Mouse (Mus musculus) megakaryocyte-erythroid progenitor cell, adult 5-6 weeks (primary cell): ENCODE measurements around the gene Ybx3. TPM values are rescaled to one million over a fixed set of nuclear protein-coding genes. Genes with fewer than 3 reads are reported as not detected.

Source experiments
- ATAC-seq: replicated peaks from 2 replicates; pipeline ENCODE4 v1.8.0; 2016; ENCODE audit warnings: mild to moderate bottlenecking, inconsistent platforms; ENCODE audit not compliant: severe bottlenecking, poor library complexity, low FRiP score, low TSS enrichment
- total RNA-seq, 2 experiments: library from RNA; stranded (forward) in 1 of 2; stranded (reverse) in 1 of 2; fragments of 200-1000, 215-1000 nt in 1 of 2; fragments of >200 nt in 1 of 2; fragmentation: Nextera tagmentation in 1 of 2; gene quantifications; 2 replicates each; pipeline ENCODE4 v1.2.3; 2014 to 2017

The Ybx3 gene
- total RNA-seq (2014; fragmentation: Nextera tagmentation) (620 and 624 TPM in 2 replicates), total RNA-seq (2017) (689 and 900 TPM in 2 replicates)

DNA sequence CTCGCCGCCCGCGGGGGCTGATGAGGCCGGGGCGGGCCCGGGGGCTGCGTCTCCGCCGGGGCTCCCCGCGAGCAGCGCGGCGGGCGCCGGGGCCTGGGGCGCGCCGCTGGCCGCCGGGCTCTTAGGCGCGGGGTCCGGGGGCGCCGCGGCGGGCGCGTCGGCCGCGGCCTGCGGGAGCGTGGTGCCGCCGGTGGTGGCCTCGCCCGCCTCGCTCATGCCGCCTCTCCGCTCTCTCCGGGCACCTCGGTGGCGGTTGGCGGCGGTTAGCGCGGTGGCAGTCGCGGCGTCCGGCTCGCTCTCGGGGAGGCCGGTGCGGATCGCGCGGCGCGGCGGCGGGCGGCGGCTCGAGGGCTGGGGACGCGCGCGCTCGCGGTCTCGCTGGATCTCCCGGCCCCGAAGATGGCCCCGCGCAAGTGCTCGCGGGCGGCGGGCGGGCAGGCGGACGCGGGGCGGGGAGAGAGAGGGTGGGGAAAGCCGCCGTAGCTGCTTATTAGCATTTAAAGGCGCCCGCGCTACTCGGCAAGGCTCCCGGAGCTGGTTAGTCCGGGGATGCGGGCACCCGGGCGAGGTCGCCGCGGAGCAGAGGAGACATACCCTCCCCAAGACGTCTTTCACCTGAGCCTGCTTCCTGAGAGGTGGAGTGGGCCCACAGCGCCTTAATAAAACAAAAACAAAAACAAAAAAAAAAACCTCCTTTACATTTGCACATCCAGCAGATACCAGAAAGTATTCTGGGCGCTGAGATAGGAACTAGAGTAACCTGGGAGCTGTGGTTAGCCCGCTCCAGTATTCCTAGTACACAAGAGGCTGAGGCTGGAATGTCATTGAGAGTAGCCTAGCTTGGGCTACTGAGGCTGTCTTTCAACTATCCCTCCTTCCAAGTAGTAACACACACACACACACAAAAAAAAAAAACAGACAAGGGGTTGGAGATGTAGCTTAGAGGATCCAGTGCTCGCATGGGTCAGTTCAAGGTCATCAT lies at the start of gene Ybx3:
Ybx3 (minus strand) TSS at position 437 of the 982 bp plus-strand sequence.
- ATAC-seq: peak; percentile 54

DNA sequence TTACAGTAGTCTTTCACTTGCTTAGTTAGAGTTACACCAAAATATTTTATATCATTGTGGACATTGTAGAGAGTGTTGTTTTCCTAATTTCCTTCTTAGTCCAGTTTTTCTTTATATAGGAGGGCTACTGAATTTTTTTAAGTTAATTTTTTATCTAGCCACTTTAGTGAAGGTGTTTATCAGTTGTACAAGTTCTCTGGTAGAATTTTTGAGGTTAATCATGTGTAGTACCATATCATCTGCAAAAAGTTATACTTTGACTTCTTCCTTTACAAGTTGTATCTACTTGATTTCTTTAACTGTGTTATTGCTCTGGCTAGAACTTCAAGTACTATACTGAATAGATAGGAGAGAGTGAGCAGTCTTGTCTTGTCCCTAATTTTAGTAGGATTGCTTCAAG lies 48.4 kb upstream of the Ybx3 start:
- no peak for ATAC-seq

DNA sequence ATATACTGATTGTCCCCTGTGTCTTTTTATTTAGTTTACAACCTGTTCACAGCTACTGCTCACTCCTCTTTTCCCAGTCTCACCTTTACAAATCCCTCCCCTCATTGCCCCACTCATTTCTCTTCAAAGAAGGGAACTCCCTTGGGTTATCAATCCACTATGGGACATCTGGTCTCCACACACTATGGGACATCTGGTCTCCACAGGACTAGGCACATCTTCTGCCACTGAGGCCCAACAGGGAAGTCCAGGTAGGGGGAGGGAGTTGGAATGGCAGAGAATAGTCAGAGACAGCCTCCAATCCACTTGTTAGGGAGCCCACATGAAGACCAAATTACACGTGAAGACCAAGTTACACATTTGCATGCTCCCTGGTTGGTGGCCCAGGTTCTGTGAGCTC lies 45.8 kb upstream of the Ybx3 start:
- peak; percentile 42 for ATAC-seq

DNA sequence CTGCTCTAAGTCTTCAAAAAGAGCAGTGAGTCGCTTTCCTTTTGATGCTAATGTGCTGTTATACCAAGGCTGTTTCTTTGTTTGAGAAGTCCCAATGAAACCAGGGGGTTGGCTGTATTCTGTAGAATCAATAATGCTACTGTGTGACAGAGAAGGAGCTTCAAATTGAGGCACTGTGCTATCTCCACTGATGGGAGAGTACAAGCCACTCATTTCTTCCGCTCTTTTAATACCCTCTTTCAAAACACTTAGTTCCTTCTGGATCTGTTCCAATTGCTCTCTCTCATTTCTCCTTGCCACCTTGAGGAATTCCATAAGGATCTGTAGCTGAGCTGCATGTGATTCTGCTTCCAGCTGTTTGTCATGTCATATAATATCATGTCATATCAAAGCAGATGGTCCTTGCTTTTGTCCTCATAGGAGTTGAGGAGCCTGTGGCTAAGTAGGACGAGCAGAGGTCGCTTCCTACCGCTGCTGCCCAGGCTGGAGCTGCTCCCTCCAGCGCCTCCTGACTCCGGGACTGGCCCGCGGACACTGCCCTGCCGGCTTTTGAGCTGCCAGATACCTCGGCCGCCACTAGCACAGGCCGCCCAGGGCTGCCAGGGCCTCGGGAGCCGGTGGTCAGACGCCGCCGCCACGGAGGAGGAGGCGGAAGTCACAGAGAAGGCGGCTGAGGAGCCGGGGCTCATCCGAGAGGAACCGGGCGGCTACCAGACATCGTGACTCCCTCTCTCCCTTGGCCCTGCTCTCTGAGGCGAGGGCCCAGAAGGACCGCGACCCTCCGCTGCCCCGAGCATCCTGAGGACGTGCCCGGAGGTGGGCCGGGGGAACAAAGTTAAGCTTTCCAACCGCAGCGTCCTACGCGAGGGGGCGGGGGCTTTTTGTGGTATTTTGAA lies 45.1 kb upstream of the Ybx3 start:
- ATAC-seq: peak; percentile 66

DNA sequence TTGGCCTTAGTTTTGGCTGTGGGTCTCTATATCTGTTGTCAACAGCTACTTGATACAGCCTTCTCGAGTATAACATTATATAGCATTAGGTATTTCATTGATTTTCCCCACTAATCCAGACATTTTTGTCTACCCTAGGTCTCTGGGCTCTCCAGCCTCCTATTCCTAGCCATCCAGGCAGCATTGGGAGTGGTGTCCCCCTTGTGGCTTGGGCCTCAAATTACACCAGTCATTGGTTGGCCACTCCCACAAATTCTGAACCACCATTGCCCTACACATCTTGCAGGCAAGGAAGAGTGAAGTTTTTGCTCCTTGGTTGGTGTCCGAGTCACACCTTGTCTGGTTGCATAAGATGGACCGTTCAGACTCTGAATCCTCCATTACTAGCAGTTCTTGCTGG lies 33.3 kb upstream of the Ybx3 start:
- ATAC-seq: peak; percentile 91

DNA sequence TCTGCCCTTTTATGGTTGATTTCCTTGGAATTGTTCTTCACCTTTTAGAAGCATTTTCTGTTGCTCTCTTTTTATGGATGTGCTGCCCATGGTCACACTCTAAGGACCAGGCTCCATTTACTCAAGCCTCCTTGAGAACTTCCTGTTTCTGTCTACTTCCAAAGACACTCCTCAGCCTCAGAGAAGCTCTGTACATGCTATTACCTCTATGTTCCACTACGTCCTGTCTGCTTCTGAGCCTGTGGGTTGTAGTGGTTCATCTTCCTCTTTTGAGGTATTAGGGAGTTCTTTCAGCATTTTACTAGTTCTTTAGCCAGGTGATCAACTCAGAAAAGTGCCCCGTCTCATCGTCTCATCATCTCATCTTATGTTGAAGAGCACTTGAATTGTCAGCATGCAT lies 31.3 kb upstream of the Ybx3 start:
- ATAC-seq: no peak

DNA sequence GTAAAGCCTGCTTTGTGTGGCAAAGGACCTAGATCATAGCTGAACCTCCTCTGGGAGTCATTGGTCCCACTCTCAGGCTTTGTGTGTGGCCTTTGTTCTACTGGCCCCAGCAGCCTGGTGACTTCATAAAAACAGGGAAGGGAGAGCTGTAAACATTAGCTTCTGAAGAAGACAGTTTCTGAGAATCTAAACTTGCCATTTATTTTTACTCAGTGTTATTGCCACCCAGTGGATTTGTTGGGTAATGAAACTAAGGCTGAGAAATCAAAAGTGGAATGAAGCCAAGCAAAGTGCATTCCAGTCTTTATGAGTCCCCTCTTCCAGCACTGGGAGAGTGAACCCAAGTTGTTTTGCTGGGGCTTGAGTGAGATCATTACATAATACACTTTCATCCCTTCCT lies 30.5 kb upstream of the Ybx3 start:
- ATAC-seq: peak; percentile 68

DNA sequence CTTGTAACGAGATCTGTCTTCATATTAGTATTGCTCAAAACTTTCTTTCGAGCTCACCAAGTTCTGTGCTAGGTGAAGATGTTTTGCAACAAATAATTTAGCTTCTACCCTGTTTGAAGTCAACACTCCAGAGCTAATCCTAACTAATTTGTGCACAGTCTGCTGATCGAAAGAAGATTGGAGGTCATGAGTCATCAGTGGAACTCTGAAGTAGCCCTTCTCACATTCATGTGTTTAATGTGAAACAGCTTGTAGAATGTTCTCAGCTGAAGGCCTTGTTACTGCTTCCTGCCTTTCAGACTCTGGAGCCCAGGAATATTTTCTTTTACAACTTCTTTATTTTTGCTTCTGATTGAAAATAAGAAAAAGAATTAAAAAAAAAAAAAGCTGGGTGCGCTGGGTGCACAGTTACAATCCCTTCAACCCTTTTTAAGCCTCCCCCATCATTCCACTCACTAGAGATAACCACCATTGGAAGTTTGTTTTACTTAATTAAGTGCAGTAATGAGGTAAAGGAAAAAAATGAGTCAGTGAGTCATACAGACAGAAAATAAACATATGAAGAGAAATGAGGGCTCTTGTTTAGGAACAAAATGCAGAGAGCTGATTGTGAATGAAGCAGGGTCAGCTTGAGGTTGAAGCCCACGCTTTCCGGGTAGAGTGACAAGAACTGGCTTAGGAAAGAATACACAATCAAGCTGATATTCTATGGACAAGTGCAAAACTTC lies 23.0 kb upstream of the Ybx3 start:
- no peak for ATAC-seq

DNA sequence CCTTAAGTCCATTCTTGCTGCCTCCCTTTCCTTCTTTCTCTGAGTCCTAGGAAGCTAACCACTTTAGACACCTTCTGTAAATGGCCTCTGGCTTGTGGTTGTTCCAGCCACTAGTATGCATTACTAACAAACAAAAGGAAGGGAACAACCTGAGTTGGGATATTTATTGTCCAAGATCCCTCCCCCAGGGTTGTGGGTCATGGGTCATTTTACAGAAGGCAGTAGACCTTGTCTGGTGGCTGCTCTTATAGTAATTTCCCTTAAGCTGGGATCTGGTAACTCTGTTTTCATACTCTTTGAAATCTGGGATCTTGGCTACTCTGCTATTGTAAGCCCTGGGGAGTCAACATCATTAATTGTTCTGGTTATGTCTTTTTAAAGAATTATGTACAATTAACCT lies 18.7 kb upstream of the Ybx3 start:
- no peak for ATAC-seq

DNA sequence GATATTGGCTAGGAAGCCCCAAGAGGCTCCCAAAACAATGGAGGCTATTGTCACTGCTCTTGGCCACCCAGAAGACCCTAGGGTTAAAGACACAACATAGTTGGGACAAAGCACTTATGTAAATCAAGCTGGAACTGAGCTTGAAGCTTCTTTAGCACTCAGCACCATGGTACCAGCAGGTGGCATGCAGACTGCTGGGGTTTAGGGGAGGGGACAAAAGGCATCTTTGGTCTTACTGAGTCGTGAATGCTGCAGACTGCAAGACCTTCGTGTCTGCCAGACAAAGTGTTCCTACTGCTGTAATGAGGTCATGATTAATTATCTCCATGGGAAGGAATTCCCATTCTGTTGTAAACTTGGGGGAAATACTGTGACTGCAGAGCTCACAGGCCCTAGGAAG lies 17.6 kb upstream of the Ybx3 start:
- ATAC-seq: no peak

DNA sequence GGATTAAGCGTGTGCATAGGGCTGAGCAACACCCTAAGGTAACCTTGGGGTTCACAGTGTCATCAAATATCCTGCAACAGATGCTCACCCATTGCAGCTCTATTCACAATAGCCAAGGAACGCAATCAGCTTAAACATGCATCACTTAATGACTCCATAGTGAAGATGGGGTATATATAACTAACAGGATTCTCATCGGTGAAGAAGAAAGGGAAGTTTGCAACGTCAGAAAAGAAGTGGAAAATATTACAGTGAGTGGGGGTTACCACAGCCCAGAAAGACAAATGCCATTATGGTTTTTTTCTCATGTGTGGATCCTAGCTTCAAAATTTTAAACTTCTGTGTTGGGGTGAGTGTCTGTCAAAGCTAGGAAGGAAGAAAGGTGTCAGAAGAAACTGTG lies 16.9 kb upstream of the Ybx3 start:
- 0 out of 2 replicates have a peak, but pooled peaks have one; percentile 5 for ATAC-seq

DNA sequence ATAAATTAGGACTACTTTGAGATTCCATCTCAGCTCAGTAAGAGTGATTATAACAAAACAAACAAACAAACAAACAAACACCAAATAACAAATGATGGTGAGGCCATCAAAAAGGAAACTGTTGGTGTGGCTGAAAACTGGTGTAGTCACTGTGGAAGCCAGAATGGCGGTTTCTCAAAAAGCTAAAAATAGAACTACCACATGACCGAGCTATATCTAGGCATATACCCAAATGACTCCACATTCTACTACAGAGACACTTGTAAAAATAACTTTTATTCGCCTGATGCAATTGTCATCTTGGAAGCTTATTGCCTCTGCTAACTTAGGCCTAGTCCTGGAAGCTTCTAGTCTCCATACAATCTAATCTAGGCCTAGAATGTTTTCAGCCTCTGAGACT lies 16.0 kb upstream of the Ybx3 start:
- ATAC-seq: peak; percentile 48

DNA sequence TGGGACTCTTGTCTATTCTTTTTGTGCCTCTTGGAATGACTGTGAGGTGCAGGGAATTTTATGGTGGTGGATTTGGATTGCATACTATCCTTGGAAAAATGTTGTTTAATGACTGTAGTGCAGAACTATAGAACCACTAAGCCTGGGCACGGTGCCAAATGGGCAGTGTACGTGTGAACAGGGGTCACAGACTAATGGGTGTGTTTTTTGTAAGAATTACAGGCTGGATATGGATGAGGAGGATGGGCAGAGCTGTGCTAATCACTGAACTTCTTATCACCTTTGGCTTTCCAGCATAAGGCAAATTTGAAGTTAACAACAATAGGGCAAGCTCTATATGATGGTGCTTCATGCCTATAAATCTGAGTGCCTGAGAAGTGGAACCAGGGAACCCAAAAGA lies 14.8 kb upstream of the Ybx3 start:
- ATAC-seq: peak; percentile 59

DNA sequence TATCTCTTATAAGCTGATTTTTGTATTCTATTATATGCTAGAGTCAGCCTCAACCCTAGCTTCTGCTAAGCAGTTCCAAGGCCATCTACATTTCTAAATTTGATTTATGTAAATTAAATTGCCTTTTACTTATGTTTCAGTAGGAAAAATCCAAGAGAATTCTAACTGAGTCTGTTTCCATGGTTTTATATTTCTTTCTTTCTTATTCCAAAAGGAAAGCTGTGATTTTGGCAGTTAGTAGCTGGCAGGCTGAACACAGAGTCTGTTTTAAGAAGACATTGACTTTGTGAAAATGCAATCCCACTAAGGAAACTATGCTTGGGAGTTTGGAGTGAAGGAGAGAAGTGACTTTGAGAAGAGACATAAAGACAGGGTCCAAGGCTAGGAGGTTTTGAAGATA lies 14.3 kb upstream of the Ybx3 start:
- ATAC-seq: no peak

DNA sequence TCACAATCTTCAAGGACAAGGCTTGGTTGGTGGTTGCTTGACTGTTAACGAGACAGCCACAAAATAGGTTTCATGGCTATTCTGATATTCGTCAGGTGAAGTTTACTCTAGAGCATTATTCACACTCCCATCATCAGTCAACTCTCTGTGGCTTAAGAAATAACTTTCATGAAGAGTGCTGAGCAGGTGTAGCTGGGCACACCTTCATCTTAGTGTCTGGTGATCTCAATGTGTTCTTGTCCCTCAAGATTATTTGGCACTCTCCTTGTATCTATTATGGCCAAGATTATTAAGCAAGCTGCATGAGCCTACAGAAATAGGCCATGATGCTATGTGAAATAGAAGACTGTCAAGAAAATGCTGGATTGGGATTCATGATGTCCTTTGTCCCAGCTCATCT lies 13.0 kb upstream of the Ybx3 start:
- ATAC-seq: no peak

DNA sequence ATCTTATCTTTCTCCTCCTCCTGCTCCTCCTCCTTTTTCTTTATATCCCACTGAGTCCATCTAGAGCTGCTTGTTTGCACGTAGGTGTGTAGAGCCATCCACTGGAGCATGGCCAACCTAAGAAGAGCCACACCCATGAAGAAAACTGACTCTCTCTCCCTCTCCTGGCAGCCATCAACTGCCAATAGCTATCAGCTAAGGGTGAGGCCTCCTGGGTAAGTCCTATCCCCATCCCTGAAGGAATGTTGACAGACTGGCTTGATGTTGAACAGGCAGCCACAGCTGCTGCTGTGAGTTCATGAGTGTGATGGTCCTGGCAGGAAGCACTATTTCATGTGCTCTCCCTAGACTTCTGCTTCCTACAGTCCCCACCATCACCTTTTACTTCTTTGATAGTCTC lies 8.4 kb upstream of the Ybx3 start:
- peak; percentile 78 for ATAC-seq

DNA sequence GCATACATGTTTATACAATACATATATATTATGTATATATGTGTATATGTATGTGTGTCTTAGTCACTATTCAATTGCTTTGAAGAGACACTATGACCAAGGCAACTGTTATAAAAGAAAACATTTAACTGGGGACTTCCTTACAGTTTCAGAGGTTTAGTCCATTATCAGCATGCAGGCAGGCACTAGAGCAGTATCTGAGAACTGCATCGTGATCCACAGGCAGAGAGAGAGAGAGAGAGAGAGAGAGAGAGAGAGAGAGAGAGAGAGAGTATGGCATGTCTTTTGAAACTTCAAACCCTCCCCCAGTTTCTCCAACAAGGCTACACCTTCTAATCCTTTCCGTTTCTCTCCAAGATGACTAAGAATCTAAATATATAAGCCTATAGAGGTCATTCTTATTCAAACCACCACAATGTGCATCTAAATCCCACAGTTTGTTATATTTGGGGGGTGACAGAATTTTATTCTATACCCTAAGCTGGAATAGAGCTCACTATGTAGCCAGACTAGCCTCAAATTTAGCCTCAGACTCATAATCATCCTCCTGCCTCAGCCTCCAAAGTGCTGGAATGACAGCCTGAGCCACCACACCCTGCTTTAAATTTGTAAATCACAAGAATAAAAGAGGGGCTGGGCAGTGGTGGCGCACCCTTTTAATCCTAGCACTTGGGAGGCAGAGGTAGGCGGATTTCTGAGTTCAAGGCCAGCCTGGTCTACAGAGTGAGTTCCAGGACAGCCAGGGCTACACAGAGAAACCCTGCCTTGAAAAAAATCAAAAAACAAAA lies 5.8 kb upstream of the Ybx3 start:
- ATAC-seq: peak; percentile 77

DNA sequence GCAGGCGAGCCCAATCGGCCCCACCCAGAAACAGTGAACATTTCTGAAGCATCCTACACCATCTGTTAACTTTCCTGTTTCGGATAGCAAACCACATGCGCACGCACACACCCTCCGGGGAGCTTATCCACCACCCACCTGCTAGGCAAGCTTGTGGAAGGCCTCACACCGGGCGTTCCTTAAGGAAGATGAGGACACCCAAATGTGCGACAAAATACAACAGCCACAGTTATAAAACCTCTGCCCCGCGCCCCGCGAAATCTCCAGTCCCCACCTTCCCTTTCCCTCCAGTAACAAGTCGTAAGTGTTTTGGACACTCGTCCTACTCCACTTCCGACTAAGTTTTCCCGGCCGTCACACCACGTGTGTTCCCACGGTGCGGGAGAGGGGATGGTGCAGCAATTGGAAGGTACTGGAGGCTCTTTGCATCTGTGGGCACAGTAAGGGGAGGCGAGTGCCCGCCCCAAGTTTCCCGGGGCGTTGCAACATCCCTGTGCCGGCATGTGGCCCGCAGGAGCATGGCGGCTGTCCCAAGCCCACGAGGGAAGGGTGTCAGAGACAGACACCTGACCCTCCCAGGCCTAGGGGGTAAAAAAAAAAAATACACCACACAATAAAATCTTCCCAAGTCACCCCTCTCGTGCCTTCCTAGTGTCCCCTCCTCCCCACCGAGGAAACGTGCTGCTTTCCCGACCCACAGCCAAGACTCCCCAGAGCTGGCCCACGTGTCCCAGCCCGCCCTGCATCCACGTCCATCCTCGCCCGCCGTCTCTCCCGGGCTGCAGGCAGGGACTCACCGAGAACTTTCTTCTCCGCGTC lies 846 bp downstream of the Ybx3 start:
- ATAC-seq: peak; percentile 78
